Mouse (Mus musculus) hindbrain, embryonic 12.5 days (tissue): Measurements from ENCODE around the gene Bicra. TPM values are rescaled to one million over a fixed set of nuclear protein-coding genes. Genes with fewer than 3 reads are reported as not detected.

Experiments used
- ATAC-seq: fragments of 200-750 bp; cut with Nextera tagmentation; 2 replicates; pipeline ENCODE4 v1.8.0; 2017; ENCODE audit warnings: moderate TSS enrichment; ENCODE audit not compliant: low FRiP score
- H3K27ac ChIP-seq: fragments of 300-500 bp; sonication (generic); 2 replicates; pipeline ENCODE4 v1.5.1; 2016; ENCODE audit warnings: mild to moderate bottlenecking
- H3K27me3 ChIP-seq: fragments of 300-500 bp; sonication (generic); 2 replicates; pipeline ENCODE4 v1.6.1; 2016; ENCODE audit warnings: mild to moderate bottlenecking
- H3K36me3 ChIP-seq: fragments of 300-500 bp; sonication (generic); 2 replicates; pipeline ENCODE4 v1.6.1; 2016; ENCODE audit warnings: mild to moderate bottlenecking
- H3K4me1 ChIP-seq: fragments of 300-500 bp; sonication (generic); 2 replicates; pipeline ENCODE4 v1.6.1; 2016
- H3K4me2 ChIP-seq: fragments of 300-500 bp; sonication (generic); replicated peaks from 2 replicates; pipeline ENCODE4 v1.6.1; 2016; ENCODE audit warnings: mild to moderate bottlenecking
- H3K4me3 ChIP-seq: fragments of 300-500 bp; sonication (generic); 2 replicates; pipeline ENCODE4 v1.5.1; 2016; ENCODE audit warnings: mild to moderate bottlenecking
- H3K9ac ChIP-seq: fragments of 300-500 bp; sonication (generic); 2 replicates; pipeline ENCODE4 v1.6.1; 2016; ENCODE audit warnings: mild to moderate bottlenecking, moderate library complexity
- H3K9me3 ChIP-seq: fragments of 300-500 bp; sonication (generic); replicated peaks from 2 replicates; pipeline ENCODE4 v1.6.1; 2016; ENCODE audit warnings: mild to moderate bottlenecking
- WGBS: fragments of 180-500 bp; shearing (Covaris S2); methylation state at CpG from one replicate; pipeline ENCODE4 v1.1.7; 2016; 5-methylcytosine and 5-hydroxymethylcytosine counted together
- polyA plus RNA-seq: library from polyadenylated mRNA; unstranded; fragments of >200 nt; fragmentation: Nextera tagmentation; extraction: Ambion mirVana; gene quantifications from 2 replicates; pipeline ENCODE4 v1.2.1, GENCODE M21; 2016

The Bicra gene
- polyA plus RNA-seq, 1 experiment from 2014 or later, result 10.3 TPM

- ATAC-seq, result no peak
- no peak overlapping the region for H3K27ac ChIP-seq
- peaks cover 2% of the 10 kb centered on the region; the same call in 1 of the 2 replicates for H3K4me1 ChIP-seq
- peaks cover 13% of the 10 kb centered on the region; the same call in 1 of the 2 replicates for H3K36me3 ChIP-seq
- peaks cover 5% of the 10 kb centered on the region; the same call in 1 of the 2 replicates for H3K9me3 ChIP-seq
- WGBS, result 91% methylated on average over 6 of the region's 6 CpGs
- no peak overlapping the region for H3K9ac ChIP-seq
- no peak overlapping the region for H3K4me3 ChIP-seq
- H3K27me3 ChIP-seq, result no peaks in the 10 kb centered on the region
- H3K4me2 ChIP-seq, result no peak overlapping the region
These were observed 19.4 kb downstream of the Bicra start for GRCm38 (mm10) chr7:16028102-16028927.

- Histone ChIP-seq H3K9ac (no peak overlapping the region), H3K27me3 (no peaks in the 10 kb centered on the region), H3K27ac (no peak overlapping the region), H3K4me2 (no peak overlapping the region), H3K36me3 (no peaks in the 10 kb centered on the region), H3K4me1 (peaks cover 7% of the 10 kb centered on the region), H3K4me3 (no peak overlapping the region), H3K9me3 (no peaks in the 10 kb centered on the region)
- no peak for ATAC-seq
- 92% methylated on average over 8 of the region's 8 CpGs for WGBS
These were observed 23.0 kb downstream of the Bicra start for GRCm38 (mm10) chr7:16024603-16025222.

DNA sequence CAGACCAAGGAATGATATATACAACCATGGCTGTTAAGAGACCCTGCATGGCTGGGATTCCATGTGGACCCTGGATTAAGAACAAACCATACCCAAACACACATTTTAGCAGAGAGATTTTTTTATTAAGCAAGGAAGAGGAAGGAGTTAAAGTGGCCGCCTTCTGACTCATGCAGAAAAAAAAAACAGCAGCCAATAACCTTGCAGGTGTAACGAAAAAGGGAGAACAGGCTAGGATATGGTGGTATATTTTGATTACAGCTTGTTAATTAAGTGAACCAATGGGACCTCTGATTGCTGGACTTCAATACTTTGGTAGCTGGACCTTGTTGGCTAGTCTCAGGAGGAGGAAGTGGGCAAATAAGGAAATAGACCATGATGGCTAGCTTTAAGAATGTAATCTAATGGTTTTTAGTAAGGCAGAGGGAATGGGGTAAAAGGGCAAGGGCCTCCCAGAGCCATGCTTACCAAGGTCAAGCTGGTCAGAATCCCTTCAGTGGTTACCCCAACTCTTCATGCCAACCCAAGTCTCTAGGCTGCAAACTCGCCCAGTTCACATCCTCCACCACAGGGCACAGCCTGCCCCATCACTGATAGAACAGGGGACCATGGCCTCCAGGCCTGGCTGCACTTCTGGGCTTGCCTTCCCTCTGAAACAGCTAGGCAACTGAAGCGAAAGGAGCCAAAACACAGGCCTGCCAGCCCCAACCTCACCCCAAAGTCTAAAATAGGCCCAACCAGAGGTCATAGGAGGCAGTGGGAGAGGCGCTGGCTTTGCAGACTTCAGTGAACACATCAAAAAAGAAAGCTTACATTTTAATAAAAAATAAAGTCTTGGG is 28.2 kb downstream of the Bicra start:
- Histone ChIP-seq H3K9ac (no peak overlapping the region), H3K27me3 (no peaks in the 10 kb centered on the region), H3K36me3 (no peaks in the 10 kb centered on the region; the same call in 1 of the 2 replicates), H3K27ac (no peak overlapping the region), H3K9me3 (no peaks in the 10 kb centered on the region), H3K4me2 (no peak overlapping the region), H3K4me3 (no peak overlapping the region), H3K4me1 (peaks cover 5% of the 10 kb centered on the region)
- no peak for ATAC-seq
- WGBS, result 91% methylated on average over 5 of the region's 5 CpGs

DNA sequence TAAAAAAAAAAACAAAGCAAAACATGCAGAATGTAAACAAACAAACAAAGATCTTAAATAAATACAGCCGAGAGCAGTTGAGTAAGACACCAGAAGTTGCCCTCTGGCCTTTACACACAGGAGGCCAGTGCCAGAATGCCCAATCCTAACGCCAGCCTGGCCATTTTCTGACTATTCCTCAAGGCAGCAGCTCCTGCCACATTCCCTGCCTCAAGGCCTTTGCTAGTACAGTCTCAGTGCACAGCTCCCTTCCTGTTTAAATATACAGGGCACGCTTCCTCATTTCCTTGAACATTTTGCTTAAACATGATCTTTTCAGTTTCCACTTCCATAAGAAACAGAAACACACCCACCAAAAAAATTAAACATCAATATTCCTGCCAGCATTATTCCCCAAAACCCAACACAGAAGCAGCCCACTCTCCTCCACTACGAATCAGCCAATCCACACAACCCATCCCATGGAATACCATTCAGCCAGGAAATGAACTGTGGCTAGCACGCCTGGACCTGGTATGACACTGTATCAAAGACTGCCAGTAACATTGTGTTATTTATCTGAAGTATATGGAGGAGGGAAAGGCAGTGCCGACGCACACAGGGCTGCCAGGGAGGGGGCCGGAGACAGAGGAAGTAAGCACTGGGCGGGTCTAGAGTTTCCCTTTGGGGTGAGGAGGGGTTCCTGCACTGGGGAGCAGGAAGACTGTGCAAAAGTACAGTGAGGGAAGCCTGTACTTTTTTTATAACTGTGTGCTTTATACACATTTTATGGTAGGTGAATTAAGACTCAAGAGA is 29.5 kb downstream of the Bicra start:
- no peak overlapping the region for H3K27ac ChIP-seq

DNA sequence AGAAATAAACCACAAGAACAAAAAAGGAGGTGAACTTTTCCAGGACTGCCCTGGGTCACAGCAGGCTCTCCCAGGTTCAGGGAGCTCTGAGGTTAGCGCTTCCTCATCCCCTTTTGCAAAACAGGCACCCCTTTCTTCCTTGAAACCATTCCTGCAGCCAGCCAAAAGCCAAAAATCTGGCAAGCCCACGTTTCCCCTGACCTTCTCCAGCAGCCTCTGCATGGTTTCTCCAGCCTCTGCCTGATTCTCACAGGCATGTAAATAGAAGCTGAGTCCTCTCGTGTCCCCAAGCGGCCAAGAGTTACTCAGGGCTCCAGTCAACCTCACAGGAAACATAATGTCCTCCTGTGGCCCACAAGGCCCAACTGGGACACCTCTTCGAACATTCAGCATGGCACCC is 32.3 kb downstream of the Bicra start:
- WGBS, result 90% methylated on average over 5 of the region's 5 CpGs
- Histone ChIP-seq H3K4me3 (no peak overlapping the region), H3K36me3 (peaks cover 6% of the 10 kb centered on the region), H3K4me2 (no peak overlapping the region), H3K4me1 (no peaks in the 10 kb centered on the region), H3K9ac (no peak overlapping the region), H3K27ac (no peak overlapping the region), H3K9me3 (no peaks in the 10 kb centered on the region), H3K27me3 (no peaks in the 10 kb centered on the region)
- ATAC-seq, result no peak

More for the DNA sequence above, 29.5 kb downstream of the Bicra start:
- Histone ChIP-seq H3K9ac (no peak overlapping the region), H3K4me2 (no peak overlapping the region), H3K4me3 (no peak overlapping the region), H3K4me1 (peaks cover 5% of the 10 kb centered on the region), H3K27me3 (no peaks in the 10 kb centered on the region), H3K36me3 (no peaks in the 10 kb centered on the region; the same call in 1 of the 2 replicates), H3K9me3 (no peaks in the 10 kb centered on the region)
- 85% methylated on average over 9 of the region's 9 CpGs for WGBS
- no peak for ATAC-seq

- no peak overlapping the region for H3K4me2 ChIP-seq
- H3K36me3 ChIP-seq, result peaks cover 6% of the 10 kb centered on the region
- no peak for ATAC-seq
- no peak overlapping the region for H3K9ac ChIP-seq
- no peak overlapping the region for H3K4me3 ChIP-seq
- H3K27me3 ChIP-seq, result no peaks in the 10 kb centered on the region
- no peaks in the 10 kb centered on the region for H3K9me3 ChIP-seq
- 91% methylated on average over 8 of the region's 8 CpGs for WGBS
- no peak overlapping the region for H3K27ac ChIP-seq
- H3K4me1 ChIP-seq, result no peaks in the 10 kb centered on the region
These were observed 33.1 kb downstream of the Bicra start for GRCm38 (mm10) chr7:16014521-16015175.

- H3K36me3 ChIP-seq, result peaks cover 6% of the 10 kb centered on the region
- H3K4me2 ChIP-seq, result no peak overlapping the region
- H3K4me1 ChIP-seq, result no peaks in the 10 kb centered on the region
- no peak overlapping the region for H3K27ac ChIP-seq
- no peak for ATAC-seq
- no peaks in the 10 kb centered on the region for H3K27me3 ChIP-seq
- no peak overlapping the region for H3K9ac ChIP-seq
- H3K4me3 ChIP-seq, result no peak overlapping the region
- 67% methylated on average over 5 of the region's 5 CpGs for WGBS
- no peaks in the 10 kb centered on the region for H3K9me3 ChIP-seq
These were observed 33.9 kb downstream of the Bicra start for GRCm38 (mm10) chr7:16013722-16014275.

DNA sequence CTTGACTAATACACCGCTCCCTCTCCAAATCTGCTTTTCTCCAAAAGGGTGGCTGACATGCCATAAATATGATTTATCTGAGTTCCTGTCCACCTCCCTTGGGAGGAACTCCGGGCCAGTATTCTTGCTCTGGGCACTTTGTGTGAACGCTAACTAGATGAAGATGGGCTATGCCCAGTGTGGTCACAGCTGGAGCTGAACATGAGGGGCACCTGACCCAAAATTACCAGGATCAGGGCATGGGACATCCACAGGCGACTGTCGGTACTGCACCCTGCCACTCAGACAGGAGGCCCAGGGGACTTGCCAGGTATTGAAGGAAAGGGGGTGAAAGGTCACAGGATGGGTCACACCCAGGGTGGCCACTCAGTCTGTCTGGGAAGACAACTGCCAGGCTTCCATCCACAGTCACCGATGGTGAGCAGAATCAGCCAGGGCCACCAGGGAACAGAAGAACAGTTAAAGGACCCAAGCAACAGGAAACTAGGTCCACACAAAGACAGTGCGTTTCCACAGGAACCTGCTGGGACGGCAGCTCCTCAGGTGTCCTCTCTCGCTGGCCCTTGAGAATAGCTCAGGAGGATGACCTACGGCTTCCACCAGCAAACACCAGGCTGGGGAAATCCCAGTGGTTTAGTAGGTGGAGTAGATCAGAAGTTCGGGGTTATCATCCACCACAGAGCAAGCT is 35.0 kb downstream of the Bicra start:
- H3K4me3 ChIP-seq, result no peak overlapping the region
- no peak overlapping the region for H3K9ac ChIP-seq
- H3K9me3 ChIP-seq, result no peaks in the 10 kb centered on the region
- H3K27me3 ChIP-seq, result no peaks in the 10 kb centered on the region
- H3K36me3 ChIP-seq, result peaks cover 6% of the 10 kb centered on the region
- H3K27ac ChIP-seq, result no peak overlapping the region
- no peak overlapping the region for H3K4me2 ChIP-seq
- no peaks in the 10 kb centered on the region for H3K4me1 ChIP-seq
- 79% methylated on average over 11 of the region's 11 CpGs for WGBS
- no peak for ATAC-seq

DNA sequence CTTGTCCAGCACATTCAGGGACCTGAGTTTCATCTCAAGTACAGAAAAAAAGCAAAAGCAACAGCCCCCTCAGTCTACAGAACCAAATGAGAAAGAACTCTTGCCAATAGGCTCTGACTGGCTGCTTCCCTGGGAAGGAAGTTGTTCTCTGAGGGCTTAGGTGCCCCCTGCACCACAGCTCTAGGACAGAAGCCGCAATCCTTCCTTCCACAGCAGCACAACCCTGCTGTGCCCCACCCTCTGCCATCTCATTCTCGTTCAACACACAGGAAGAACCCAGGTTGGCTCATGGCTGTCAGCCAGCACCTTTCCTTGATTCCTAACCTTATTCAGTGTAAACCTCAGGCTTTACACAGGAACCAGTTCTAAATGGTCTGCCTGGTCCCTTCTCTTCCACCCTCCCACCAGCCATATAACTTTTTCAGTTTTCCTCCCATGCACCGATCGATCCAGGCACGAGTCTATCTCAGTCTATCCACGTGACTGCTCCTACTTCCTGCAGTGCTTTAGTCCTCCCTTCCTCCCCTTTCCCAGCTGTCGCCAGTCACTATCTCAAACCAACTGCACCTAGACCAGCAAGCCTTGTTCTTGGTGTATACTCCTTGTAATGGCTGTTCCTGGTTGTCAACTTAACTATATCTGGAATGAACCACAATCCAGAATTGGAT is 36.2 kb downstream of the Bicra start:
- ATAC-seq, result no peak
- no peak overlapping the region for H3K4me2 ChIP-seq
- H3K9me3 ChIP-seq, result no peaks in the 10 kb centered on the region
- no peak overlapping the region for H3K27ac ChIP-seq
- no peak overlapping the region for H3K9ac ChIP-seq
- no peaks in the 10 kb centered on the region for H3K27me3 ChIP-seq
- 93% methylated on average over 7 of the region's 7 CpGs for WGBS
- no peaks in the 10 kb centered on the region for H3K4me1 ChIP-seq
- H3K4me3 ChIP-seq, result no peak overlapping the region
- H3K36me3 ChIP-seq, result peaks cover 6% of the 10 kb centered on the region

GRCm38 (mm10) chr7:16010649-16011048 is 37.1 kb downstream of the Bicra start:
- no peaks in the 10 kb centered on the region for H3K9me3 ChIP-seq
- no peak overlapping the region for H3K4me3 ChIP-seq
- no peaks in the 10 kb centered on the region for H3K27me3 ChIP-seq
- no peak overlapping the region for H3K27ac ChIP-seq
- no peak overlapping the region for H3K4me2 ChIP-seq
- H3K36me3 ChIP-seq, result peaks cover 6% of the 10 kb centered on the region
- no peak overlapping the region for H3K9ac ChIP-seq
- WGBS, result 89% methylated on average over 5 of the region's 5 CpGs
- H3K4me1 ChIP-seq, result no peaks in the 10 kb centered on the region
- no peak for ATAC-seq
